Mouse (Mus musculus): ENCODE results near the gene Kin.

GRCm38 (mm10) chr2:10074470-10074869, 5.9 kb upstream of the Kin start:
- no peak for TF ChIP-seq CTCF (IDR thresholded peaks at IDR 0.05; ENCODE audit: borderline replicate concordance, insufficient read depth, low read length)
- TF ChIP-seq POLR2A (IDR thresholded peaks at IDR 0.05; ENCODE audit: low read depth, low read length) = no peak
